In the genomic region with DNA sequence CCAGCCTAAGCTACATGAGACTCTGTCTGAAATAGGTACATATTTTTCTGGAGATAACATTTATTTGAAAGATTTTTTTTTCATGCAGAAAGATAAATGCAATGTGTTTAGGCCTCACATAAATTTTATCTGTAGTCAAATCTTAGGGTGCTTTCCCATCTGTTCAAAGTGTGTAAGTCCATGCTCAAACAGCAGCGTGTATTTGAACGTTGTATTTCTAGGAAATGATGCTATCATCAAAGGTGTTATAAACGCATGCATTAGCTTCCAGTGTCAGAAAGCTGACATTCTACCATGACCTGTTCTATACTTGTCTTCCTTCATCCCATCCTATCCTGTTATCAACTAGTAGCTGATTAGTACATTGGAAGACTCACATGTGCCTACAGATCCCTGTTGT, we compare ENCODE assay signal across 24 mouse cellular contexts.
"Had no signal": no experiment of that assay in that cellular context is flagged by ENCODE, and none has a peak within 500 bp of the region (broad histone marks: within the 10 kb centered on the region; RNA-seq: fewer than 3 reads in every experiment).

No protein-coding gene starts in this region.

- ATAC-seq: hindbrain, embryonic 16.5 days; intestine, embryonic 15.5 days; intestine, postnatal 0 days had no signal

- H3K27me3 ChIP-seq: heart, embryonic 12.5 days; hindbrain, embryonic 12.5 days; intestine, embryonic 15.5 days; limb, embryonic 12.5 days; liver, embryonic 13.5 days; liver, embryonic 15.5 days had no signal

- H3K36me3 ChIP-seq: heart, embryonic 10.5 days; heart, embryonic 12.5 days; hindbrain, embryonic 10.5 days; hindbrain, embryonic 12.5 days; intestine, embryonic 15.5 days; limb, embryonic 12.5 days; liver, embryonic 13.5 days; liver, embryonic 15.5 days had no signal

- H3K27ac ChIP-seq: heart, embryonic 10.5 days; hindbrain, embryonic 10.5 days; hindbrain, embryonic 12.5 days; hindbrain, embryonic 14.5 days; intestine, embryonic 15.5 days; layer of hippocampus, adult 2 months; limb, embryonic 12.5 days; liver, embryonic 13.5 days; liver, embryonic 15.5 days had no signal

- H3K4me3 ChIP-seq: heart, embryonic 10.5 days; heart, embryonic 12.5 days; hindbrain, embryonic 10.5 days; hindbrain, embryonic 12.5 days; intestine, embryonic 15.5 days; layer of hippocampus, adult 2 months; limb, embryonic 12.5 days; liver, embryonic 13.5 days; liver, embryonic 15.5 days had no signal

- H3K4me1 ChIP-seq: heart, embryonic 12.5 days; hindbrain, embryonic 12.5 days; intestine, embryonic 15.5 days; liver, embryonic 13.5 days; liver, embryonic 15.5 days had no signal

- H3K9me3 ChIP-seq: heart, embryonic 10.5 days; heart, embryonic 12.5 days; hindbrain, embryonic 10.5 days; hindbrain, embryonic 12.5 days; intestine, embryonic 15.5 days; limb, embryonic 12.5 days; liver, embryonic 13.5 days; liver, embryonic 15.5 days had no signal

- DNase-seq: gastrocnemius, postnatal 14 days; gastrocnemius, postnatal 36 days; heart, adult 18-20 months; heart, postnatal 10 days; heart, postnatal 4 days; kidney, adult 18-20 months; kidney, adult 8-10 months; kidney, postnatal 10 days; kidney, postnatal 25 days; kidney, postnatal 4 days; left cerebral cortex, postnatal 4 days; liver; liver, embryonic 13.5 days had no signal
